Mouse (Mus musculus) spleen, postnatal 4 days (tissue): ENCODE measurements around the gene Brip1.
"Not testable (repeated sequence)": the region's sequence is repeated elsewhere in the genome, so short reads cannot be mapped to it uniquely, and the experiment has no call there.

Source experiments
- DNase-seq, 2 experiments: peaks; one replicate each; pipeline ENCODE4 v3.0.0; 2022; ENCODE audit warnings: low spot score in 2 of 2

The Brip1 gene

GRCm38 (mm10) chr11:86201037-86201786, at the start of gene Brip1:
Gene Brip1 (minus strand): TSS chr11:86201193.
- DNase-seq, result peak; percentile 93 to 95

- no peak for DNase-seq
Measured at GRCm38 (mm10) chr11:86232446-86232845, 31.5 kb upstream of the Brip1 start.

GRCm38 (mm10) chr11:86231781-86232350, 30.9 kb upstream of the Brip1 start:
- DNase-seq, result no peak

- DNase-seq, result no peak
Measured at GRCm38 (mm10) chr11:86226646-86227180, 25.7 kb upstream of the Brip1 start.

GRCm38 (mm10) chr11:86225761-86226160, 24.8 kb upstream of the Brip1 start:
- no peak for DNase-seq

GRCm38 (mm10) chr11:86211803-86212202, 10.8 kb upstream of the Brip1 start:
- no peak for DNase-seq

GRCm38 (mm10) chr11:86209123-86209522, 8.1 kb upstream of the Brip1 start:
- DNase-seq, result no peak

- no peak for DNase-seq
Measured at GRCm38 (mm10) chr11:86205876-86206275, 4.9 kb upstream of the Brip1 start.

GRCm38 (mm10) chr11:86205031-86205430, 4.0 kb upstream of the Brip1 start:
- DNase-seq, result no peak

GRCm38 (mm10) chr11:86201901-86202675, 1.1 kb upstream of the Brip1 start:
- DNase-seq, result peak; percentile 47 to 70

GRCm38 (mm10) chr11:86200460-86201021, 452 bp downstream of the Brip1 start:
- DNase-seq, result no peak

GRCm38 (mm10) chr11:86199733-86200132, 1.3 kb downstream of the Brip1 start:
- no peak for DNase-seq

GRCm38 (mm10) chr11:86185224-86185623, 15.8 kb downstream of the Brip1 start:
- DNase-seq, result not testable (repeated sequence)

GRCm38 (mm10) chr11:86175833-86176232, 25.2 kb downstream of the Brip1 start:
- no peak for DNase-seq

- DNase-seq, result peak; percentile 36 to 66
Measured at GRCm38 (mm10) chr11:86174173-86174572, 26.8 kb downstream of the Brip1 start.

- DNase-seq, result no peak
Measured at GRCm38 (mm10) chr11:86170743-86171142, 30.2 kb downstream of the Brip1 start.

GRCm38 (mm10) chr11:86160251-86160650, 40.7 kb downstream of the Brip1 start:
- no peak for DNase-seq

GRCm38 (mm10) chr11:86158950-86159349, 42.0 kb downstream of the Brip1 start:
- no peak for DNase-seq

- DNase-seq, result peak in 1 of 2 experiments; percentile 47
Measured at GRCm38 (mm10) chr11:86155638-86156037, 45.4 kb downstream of the Brip1 start.

GRCm38 (mm10) chr11:86131324-86131723, 69.7 kb downstream of the Brip1 start:
- peak in 1 of 2 experiments; percentile 10 for DNase-seq

- DNase-seq, result no peak
Measured at GRCm38 (mm10) chr11:86117078-86117869, 83.7 kb downstream of the Brip1 start.
